Mouse (Mus musculus) cerebellum, adult 9-11 months (tissue): ENCODE results near the gene Lcn10.
"Not testable (repeated sequence)": the region's sequence is repeated elsewhere in the genome, so short reads cannot be mapped to it uniquely, and the experiment has no call there.

Experiments used
- DNase-seq: peaks from one replicate; pipeline ENCODE4 v3.0.0; 2022

Gene Lcn10

DNA sequence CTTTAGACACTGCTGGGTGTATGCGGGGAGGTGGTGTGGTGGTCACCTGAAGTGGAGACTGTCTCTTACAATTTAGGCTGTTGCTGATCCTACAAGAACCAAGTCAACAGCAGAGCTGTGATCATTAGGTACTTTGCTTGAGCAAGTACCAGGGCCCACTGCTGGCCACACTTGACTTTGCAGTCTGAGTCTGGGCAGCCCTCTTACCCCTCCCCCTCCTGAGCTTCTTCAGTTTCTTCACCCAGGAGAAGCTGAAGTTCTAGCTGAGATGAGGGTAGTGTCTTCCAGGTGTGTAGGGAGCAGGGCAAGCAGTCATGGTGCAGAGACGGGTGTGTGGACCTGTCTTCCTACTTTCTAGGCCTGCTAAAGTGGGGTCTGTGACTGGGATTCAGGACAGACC lies 25.6 kb downstream of the Lcn10 start:
- peak; percentile 53 for DNase-seq

DNA sequence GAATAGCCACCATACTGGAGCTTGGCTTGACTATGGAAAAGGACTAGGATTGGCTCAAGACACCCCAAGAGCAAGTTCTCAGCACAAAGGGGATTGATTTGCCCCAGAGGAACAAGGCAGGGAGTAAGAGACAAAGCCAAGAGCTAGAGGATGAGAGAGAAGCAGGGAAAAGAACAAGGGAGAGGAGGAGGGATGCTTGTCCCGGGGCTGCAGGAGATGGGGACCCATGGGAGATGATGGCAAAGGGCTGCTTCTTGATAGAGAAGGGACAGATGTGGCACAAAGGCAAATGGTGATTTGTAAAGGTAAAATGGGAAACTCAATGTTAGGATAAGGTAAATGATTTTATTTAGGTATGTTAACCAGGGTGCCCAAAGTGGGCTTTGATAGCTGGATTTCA lies 26.5 kb downstream of the Lcn10 start:
- not testable (repeated sequence) for DNase-seq

DNA sequence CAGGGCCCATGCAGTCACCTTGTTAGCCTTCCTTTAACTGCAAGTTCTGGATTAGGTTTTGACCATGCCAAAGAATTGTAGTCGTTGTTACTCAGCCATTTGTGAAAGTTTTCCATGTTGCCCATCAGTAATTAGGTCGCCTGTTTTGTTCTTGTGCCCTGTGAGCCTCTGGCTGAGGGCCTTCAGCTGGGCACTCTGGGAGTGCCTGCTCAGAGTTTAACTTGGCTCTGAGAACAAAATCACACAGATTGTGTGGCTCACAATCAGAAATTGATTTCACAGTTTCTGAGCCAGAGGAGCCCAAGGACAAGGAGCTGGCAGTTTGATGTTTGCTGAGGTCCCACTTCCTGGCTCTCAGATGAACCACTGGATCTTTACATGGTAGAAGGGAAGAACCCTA lies 27.3 kb downstream of the Lcn10 start:
- not testable (repeated sequence) for DNase-seq

DNA sequence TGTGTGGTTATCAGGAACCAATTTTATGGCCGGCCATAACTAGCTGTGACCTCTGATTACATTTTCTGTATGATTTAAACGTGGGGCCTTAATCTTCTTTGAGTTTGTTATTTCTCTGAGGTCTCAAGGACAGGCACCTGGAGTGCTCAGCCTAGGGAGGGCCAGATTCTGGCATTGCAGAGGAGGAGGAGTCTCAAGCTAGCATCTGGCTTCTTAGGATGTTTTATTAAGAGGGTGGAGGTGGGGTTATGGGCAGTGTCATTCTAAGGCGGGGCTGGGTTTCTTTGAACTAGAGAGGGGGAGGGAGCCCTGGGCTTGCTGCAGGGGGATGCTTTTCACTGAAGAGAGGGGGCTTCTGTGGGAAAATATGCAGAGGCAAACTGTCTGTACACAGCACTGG lies 29.1 kb downstream of the Lcn10 start:
- DNase-seq = not testable (repeated sequence)

DNA sequence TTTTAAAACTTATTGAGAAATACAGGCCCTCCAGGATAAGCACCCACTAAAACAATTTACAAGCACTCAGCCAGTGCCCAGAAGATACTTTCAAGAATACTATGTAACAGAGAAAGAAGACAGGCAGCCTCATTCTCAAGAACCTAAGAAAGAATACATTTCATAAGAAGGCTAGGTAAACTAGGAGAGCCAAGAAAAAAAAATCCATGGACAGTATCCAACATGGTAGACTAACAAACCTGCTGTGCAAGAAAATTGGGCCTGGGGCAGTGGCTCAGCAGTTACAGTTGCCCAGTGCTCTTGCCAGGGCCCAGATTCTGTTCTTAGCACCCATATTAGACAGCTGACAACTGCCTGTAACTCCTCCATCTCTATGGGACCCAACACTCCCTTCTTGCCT lies 34.7 kb downstream of the Lcn10 start:
- no peak for DNase-seq

DNA sequence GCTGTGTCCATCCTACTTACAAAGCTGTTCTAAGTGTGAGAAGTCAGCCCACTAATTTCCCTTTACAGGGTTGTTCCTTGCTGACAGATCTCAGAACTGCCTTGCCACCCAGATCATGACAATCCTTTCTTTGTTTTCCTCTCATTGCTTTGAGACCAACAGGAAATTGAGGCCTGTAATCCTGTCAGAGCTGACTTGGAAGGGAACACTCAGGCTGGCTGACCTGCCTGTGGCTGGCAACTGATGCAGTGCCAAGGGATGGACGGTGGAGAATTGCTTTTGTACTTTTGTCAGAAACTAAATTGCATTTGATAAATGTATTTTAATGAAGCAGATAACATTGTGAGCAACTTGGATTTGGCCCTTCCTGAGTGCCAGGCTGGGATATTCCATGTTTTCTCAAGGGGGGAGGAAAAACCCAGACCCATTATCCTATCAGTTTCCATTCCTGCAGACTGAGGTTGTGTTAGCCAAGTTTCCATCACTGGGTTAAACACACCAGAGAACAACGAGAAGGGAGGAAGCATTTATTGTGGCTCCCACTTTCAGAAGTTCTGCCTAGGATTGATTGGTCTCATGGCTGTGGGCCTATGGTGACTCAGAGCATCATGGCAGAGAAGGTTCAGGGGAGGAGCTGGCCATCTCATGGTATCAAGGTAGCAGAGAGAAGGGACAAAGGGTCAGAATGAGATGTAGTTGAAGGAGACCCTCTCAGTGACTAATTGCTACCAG lies 50.8 kb downstream of the Lcn10 start:
- no peak for DNase-seq
